Mouse (Mus musculus): ENCODE results near the gene Uroc1.
A peak's percentile ranks its signal among the peaks of the same experiment; 100 is the strongest.

The Uroc1 gene

GRCm38 (mm10) chr6:90332561-90333425 is at the start of gene Uroc1:
Gene Uroc1, plus strand, starts transcription at chr6:90333284.
- no peak for DNase-seq

- DNase-seq: peak; percentile 11
Measured at GRCm38 (mm10) chr6:90288265-90288664, 44.8 kb upstream of the Uroc1 start.

GRCm38 (mm10) chr6:90300919-90301318 is 32.2 kb upstream of the Uroc1 start, which contains the start of gene BC048671:
Gene BC048671, plus strand, starts transcription at chr6:90301219.
- no peak for DNase-seq

GRCm38 (mm10) chr6:90306315-90306975 is 26.6 kb upstream of the Uroc1 start:
- no peak for DNase-seq

GRCm38 (mm10) chr6:90308839-90309778 is 24.0 kb upstream of the Uroc1 start:
- no peak for DNase-seq

GRCm38 (mm10) chr6:90315961-90316360 is 17.1 kb upstream of the Uroc1 start:
- no peak for DNase-seq

- no peak for DNase-seq
Measured at GRCm38 (mm10) chr6:90317510-90318258, 15.4 kb upstream of the Uroc1 start.

GRCm38 (mm10) chr6:90319019-90319418 is 14.1 kb upstream of the Uroc1 start:
- no peak for DNase-seq

GRCm38 (mm10) chr6:90319475-90320191 is 13.5 kb upstream of the Uroc1 start:
- no peak for DNase-seq

GRCm38 (mm10) chr6:90320429-90320828 is 12.7 kb upstream of the Uroc1 start:
- no peak for DNase-seq

GRCm38 (mm10) chr6:90321811-90322210 is 11.3 kb upstream of the Uroc1 start:
- DNase-seq: no peak

DNA sequence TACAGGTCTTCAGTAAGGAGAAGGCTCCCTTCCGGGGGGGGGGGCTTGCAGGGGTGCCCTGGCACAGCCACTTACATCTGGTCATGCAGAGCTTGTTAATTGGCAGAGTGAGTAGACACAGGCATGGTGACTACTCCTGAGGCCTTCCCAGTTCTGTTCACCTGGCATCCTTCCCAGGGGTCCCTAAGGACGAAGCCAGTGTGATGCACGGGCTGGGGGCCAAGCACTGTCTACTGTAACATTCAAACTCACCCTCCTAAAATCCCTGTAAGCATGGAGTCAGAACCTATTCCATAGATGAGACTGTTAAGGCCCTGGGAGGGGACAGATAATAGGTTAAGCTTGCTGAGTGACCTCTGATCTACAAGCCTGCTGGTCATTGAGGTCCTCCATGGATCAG is 9.1 kb upstream of the Uroc1 start:
- DNase-seq: no peak

- no peak for DNase-seq
Measured at GRCm38 (mm10) chr6:90324463-90324862, 8.6 kb upstream of the Uroc1 start.

- DNase-seq: peak; percentile 37
Measured at GRCm38 (mm10) chr6:90324991-90325390, 8.1 kb upstream of the Uroc1 start, which contains the start of gene Chst13. Gene Chst13, minus strand, starts transcription at chr6:90325185.

GRCm38 (mm10) chr6:90327670-90328069 is 5.4 kb upstream of the Uroc1 start:
- DNase-seq: peak; percentile 33

GRCm38 (mm10) chr6:90329953-90330352 is 3.1 kb upstream of the Uroc1 start:
- DNase-seq: no peak

- DNase-seq: no peak
Measured at GRCm38 (mm10) chr6:90334244-90334643, 1.2 kb downstream of the Uroc1 start.

DNA sequence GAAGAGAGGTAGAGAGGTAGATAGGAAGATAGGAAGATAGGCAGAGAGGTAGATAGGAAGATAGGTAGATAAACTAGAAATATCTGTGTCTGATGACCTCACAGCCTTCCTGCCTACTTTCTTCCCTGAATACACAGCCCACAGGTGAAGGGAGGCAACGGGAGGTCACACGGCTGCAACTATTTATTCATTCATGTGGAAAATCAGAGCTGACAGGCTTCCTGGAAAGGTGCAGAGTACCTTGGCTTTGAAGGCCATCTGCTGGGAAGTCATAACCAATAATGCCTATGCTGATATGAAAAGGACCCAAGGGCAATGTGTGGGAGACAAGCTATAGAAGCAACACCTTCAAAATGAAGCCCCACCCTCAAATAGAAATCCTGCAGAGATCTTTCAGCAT is 9.3 kb downstream of the Uroc1 start:
- no peak for DNase-seq

DNA sequence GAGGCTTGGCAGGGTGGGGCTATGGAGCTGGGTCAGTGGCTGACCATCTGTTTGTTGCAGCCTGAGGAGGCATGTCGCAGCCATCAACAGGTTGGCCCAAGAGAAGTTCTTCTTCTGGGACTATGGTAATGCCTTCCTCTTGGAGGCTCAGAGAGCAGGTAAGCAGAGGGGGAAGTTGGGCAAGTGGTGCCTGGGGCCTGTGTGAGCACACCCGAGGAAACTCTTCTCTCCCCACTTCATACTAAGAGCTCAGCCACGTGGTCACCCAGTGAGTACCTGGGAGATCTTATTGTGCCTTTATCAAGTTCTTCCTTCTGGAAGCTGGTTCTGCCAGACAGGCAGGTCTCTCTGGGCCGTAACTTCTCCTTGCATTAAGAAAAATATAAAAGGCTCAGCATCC is 14.1 kb downstream of the Uroc1 start:
- DNase-seq: no peak

- DNase-seq: no peak
Measured at GRCm38 (mm10) chr6:90348500-90348899, 15.4 kb downstream of the Uroc1 start.

- peak; percentile 37 for DNase-seq
Measured at GRCm38 (mm10) chr6:90350011-90350410, 16.9 kb downstream of the Uroc1 start.

Data from embryo, embryonic 11 days (tissue).